Mouse (Mus musculus) brain, embryonic 14.5 days (tissue): Measurements from ENCODE around the gene Arsa.

Source experiments
- CTCF ChIP-seq: fragments of 200-500 bp; IDR thresholded peaks from 2 replicates; pipeline ENCODE4 v1.5.1; 2012; ENCODE audit warnings: inconsistent platforms, mild to moderate bottlenecking, moderate library complexity, borderline replicate concordance; ENCODE audit not compliant: insufficient read depth, insufficient read length; ENCODE audit errors: extremely low read depth
- POLR2A ChIP-seq: fragments of 200-500 bp; IDR thresholded peaks from 2 replicates; pipeline ENCODE4 v1.6.1; 2012; ENCODE audit warnings: mild to moderate bottlenecking, inconsistent platforms, borderline replicate concordance; ENCODE audit not compliant: poor library complexity, insufficient read depth, insufficient read length, severe bottlenecking; ENCODE audit errors: extremely low read depth

DNA sequence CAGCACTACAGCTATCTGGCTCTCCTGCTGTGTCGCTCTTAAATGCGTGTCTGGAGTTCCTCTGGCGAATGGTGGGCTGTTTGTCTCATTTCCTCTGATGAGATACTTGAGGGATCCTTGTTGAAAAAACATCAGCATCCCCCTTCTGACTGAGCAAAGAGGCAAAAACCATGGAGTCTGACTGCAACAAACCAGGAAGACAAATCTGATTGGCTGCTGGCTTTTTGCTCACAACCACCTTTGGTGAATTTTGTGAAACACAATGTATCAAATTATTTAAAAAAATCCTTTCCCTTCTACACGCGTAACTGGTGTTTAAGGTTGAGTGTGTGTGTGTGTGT is 780 bp downstream of the Arsa start:
- TF ChIP-seq CTCF (no peak), POLR2A (no peak)
